Mouse (Mus musculus) hindbrain, postnatal 0 days (tissue): Measurements from ENCODE around the gene Nfat5. TPM values are rescaled to one million over a fixed set of nuclear protein-coding genes. Genes with fewer than 3 reads are reported as not detected.

ENCODE experiments used
- ATAC-seq: fragments of 200-750 bp; cut with Nextera tagmentation; 2 replicates; pipeline ENCODE4 v1.8.0; 2017; ENCODE audit warnings: mild to moderate bottlenecking, moderate TSS enrichment, moderate library complexity
- DNase-seq: peaks from one replicate; pipeline ENCODE4 v3.0.0-alpha.2; 2015; ENCODE audit warnings: low spot score
- H3K27ac ChIP-seq: fragments of 300-500 bp; sonication (generic); 2 replicates; pipeline ENCODE4 v1.5.1; 2014; ENCODE audit warnings: mild to moderate bottlenecking
- H3K27me3 ChIP-seq: fragments of 300-500 bp; sonication (generic); 2 replicates; pipeline ENCODE4 v1.6.1; 2014; ENCODE audit warnings: low read length, mixed read lengths; ENCODE audit not compliant: insufficient read depth
- H3K36me3 ChIP-seq: fragments of 300-500 bp; sonication (generic); 2 replicates; pipeline ENCODE4 v1.6.1; 2014; ENCODE audit warnings: low read length, mixed read lengths; ENCODE audit not compliant: insufficient read depth
- H3K4me1 ChIP-seq: fragments of 300-500 bp; sonication (generic); 2 replicates; pipeline ENCODE4 v1.6.1; 2014; ENCODE audit warnings: antibody characterized with exemption, low read length, mixed read lengths; ENCODE audit not compliant: insufficient read depth
- H3K4me2 ChIP-seq: fragments of 300-500 bp; sonication (generic); 2 replicates; pipeline ENCODE4 v1.6.1; 2014; ENCODE audit warnings: low read depth, mild to moderate bottlenecking, low read length, moderate library complexity, mixed read lengths
- H3K4me3 ChIP-seq: fragments of 300-500 bp; sonication (generic); 2 replicates; pipeline ENCODE4 v1.5.1; 2014; ENCODE audit warnings: low read length
- H3K9ac ChIP-seq: fragments of 300-500 bp; sonication (generic); replicated peaks from 2 replicates; pipeline ENCODE4 v1.6.1; 2014; ENCODE audit warnings: mild to moderate bottlenecking, low read length, moderate library complexity, mixed read lengths
- H3K9me3 ChIP-seq: fragments of 300-500 bp; sonication (generic); 2 replicates; pipeline ENCODE4 v1.6.1; 2016; ENCODE audit warnings: low read length, mixed read lengths
- CTCF ChIP-seq: IDR thresholded peaks from 2 replicates; pipeline ENCODE4 v1.5.1; 2016; ENCODE audit warnings: antibody characterized with exemption, control low read depth, low read depth
- WGBS: fragments of 180-500 bp; shearing (Covaris S2); extraction: QIAGEN DNeasy Blood & Tissue Kit; methylation state at CpG from one replicate; pipeline ENCODE4 v1.1.7; 2014; 5-methylcytosine and 5-hydroxymethylcytosine counted together
- polyA plus RNA-seq: library from polyadenylated mRNA; unstranded; fragments of >200 nt; fragmentation: Nextera tagmentation; extraction: Ambion mirVana; gene quantifications from 2 replicates; pipeline ENCODE4 v1.2.1, GENCODE M21; 2015
- total RNA-seq: library from RNA; depleted of rRNA; stranded (reverse); fragments of >200 nt; gene quantifications from 2 replicates; pipeline ENCODE4 v1.2.3, GENCODE M21; 2014

The Nfat5 gene
- total and polyA plus RNA-seq, 2 experiments from 2014 or later, result 6.9 to 22.8 TPM

- Histone ChIP-seq H3K9ac (no peak overlapping the region), H3K4me3 (no peak overlapping the region), H3K36me3 (no peaks in the 10 kb centered on the region), H3K9me3 (no peaks in the 10 kb centered on the region), H3K27ac (no peak overlapping the region), H3K4me1 (no peaks in the 10 kb centered on the region), H3K27me3 (no peaks in the 10 kb centered on the region), H3K4me2 (no peak overlapping the region)
- ATAC-seq (no peak), DNase-seq (no peak)
- TF ChIP-seq CTCF, result no peak
- 80% methylated on average over 5 of the region's 5 CpGs for WGBS
Observed at GRCm38 (mm10) chr8:107257223-107257622, 36.0 kb upstream of the Nfat5 start.

GRCm38 (mm10) chr8:107260120-107260519, 33.1 kb upstream of the Nfat5 start:
- H3K4me2 ChIP-seq, result no peak overlapping the region
- H3K9ac ChIP-seq, result no peak overlapping the region
- no peaks in the 10 kb centered on the region for H3K36me3 ChIP-seq
- H3K4me1 ChIP-seq, result no peaks in the 10 kb centered on the region
- WGBS, result 89% methylated on average over 6 of the region's 6 CpGs
- TF ChIP-seq CTCF, result no peak
- no peak for DNase-seq
- ATAC-seq, result no peak
- no peaks in the 10 kb centered on the region for H3K9me3 ChIP-seq
- H3K4me3 ChIP-seq, result no peak overlapping the region
- H3K27ac ChIP-seq, result no peak overlapping the region
- no peaks in the 10 kb centered on the region for H3K27me3 ChIP-seq

GRCm38 (mm10) chr8:107261172-107261571, 32.1 kb upstream of the Nfat5 start:
- no peaks in the 10 kb centered on the region for H3K4me1 ChIP-seq
- H3K36me3 ChIP-seq, result no peaks in the 10 kb centered on the region
- no peak for DNase-seq
- no peak overlapping the region for H3K27ac ChIP-seq
- ATAC-seq, result no peak
- H3K27me3 ChIP-seq, result no peaks in the 10 kb centered on the region
- H3K9ac ChIP-seq, result no peak overlapping the region
- H3K4me3 ChIP-seq, result no peak overlapping the region
- no peak for TF ChIP-seq CTCF
- H3K4me2 ChIP-seq, result no peak overlapping the region
- no peaks in the 10 kb centered on the region for H3K9me3 ChIP-seq
- WGBS, result 85% methylated on average over 4 of the region's 4 CpGs

GRCm38 (mm10) chr8:107262046-107262705, 31.1 kb upstream of the Nfat5 start:
- no peak for TF ChIP-seq CTCF
- H3K4me1 ChIP-seq, result no peaks in the 10 kb centered on the region
- WGBS, result 70% methylated on average over 8 of the region's 8 CpGs
- H3K4me3 ChIP-seq, result no peak overlapping the region
- no peaks in the 10 kb centered on the region for H3K27me3 ChIP-seq
- H3K9me3 ChIP-seq, result no peaks in the 10 kb centered on the region
- ATAC-seq (no peak), DNase-seq (no peak)
- H3K36me3 ChIP-seq, result no peaks in the 10 kb centered on the region
- H3K4me2 ChIP-seq, result no peak overlapping the region
- H3K27ac ChIP-seq, result no peak overlapping the region
- no peak overlapping the region for H3K9ac ChIP-seq

GRCm38 (mm10) chr8:107265811-107266210, 27.5 kb upstream of the Nfat5 start:
- Histone ChIP-seq H3K9me3 (no peaks in the 10 kb centered on the region), H3K27ac (no peak overlapping the region), H3K4me1 (no peaks in the 10 kb centered on the region), H3K4me2 (no peak overlapping the region), H3K36me3 (no peaks in the 10 kb centered on the region), H3K4me3 (no peak overlapping the region), H3K9ac (no peak overlapping the region), H3K27me3 (no peaks in the 10 kb centered on the region)
- no peak; the same call in 1 of the 2 replicates for TF ChIP-seq CTCF
- 0 out of 2 replicates have a peak, but pooled peaks have one; percentile 40 for ATAC-seq
- DNase-seq, result peak; percentile 63
- WGBS, result 59% methylated on average over 10 of the region's 10 CpGs

- no peak overlapping the region for H3K4me2 ChIP-seq
- ATAC-seq (no peak), DNase-seq (no peak)
- H3K9ac ChIP-seq, result no peak overlapping the region
- WGBS, result 78% methylated on average over 9 of the region's 9 CpGs
- no peaks in the 10 kb centered on the region for H3K4me1 ChIP-seq
- H3K27ac ChIP-seq, result no peak overlapping the region
- H3K9me3 ChIP-seq, result no peaks in the 10 kb centered on the region
- no peaks in the 10 kb centered on the region for H3K36me3 ChIP-seq
- H3K27me3 ChIP-seq, result no peaks in the 10 kb centered on the region
- TF ChIP-seq CTCF, result no peak
- no peak overlapping the region for H3K4me3 ChIP-seq
Observed at GRCm38 (mm10) chr8:107268501-107268900, 24.8 kb upstream of the Nfat5 start.

GRCm38 (mm10) chr8:107269191-107269590, 24.1 kb upstream of the Nfat5 start:
- Histone ChIP-seq H3K9me3 (no peaks in the 10 kb centered on the region), H3K4me3 (no peak overlapping the region), H3K4me2 (no peak overlapping the region), H3K4me1 (no peaks in the 10 kb centered on the region), H3K9ac (no peak overlapping the region), H3K27me3 (no peaks in the 10 kb centered on the region), H3K27ac (no peak overlapping the region), H3K36me3 (no peaks in the 10 kb centered on the region)
- DNase-seq, result no peak
- ATAC-seq, result no peak
- TF ChIP-seq CTCF, result no peak
